Mouse (Mus musculus): Measurements from ENCODE around the gene Mpst.

Gene Mpst

DNA sequence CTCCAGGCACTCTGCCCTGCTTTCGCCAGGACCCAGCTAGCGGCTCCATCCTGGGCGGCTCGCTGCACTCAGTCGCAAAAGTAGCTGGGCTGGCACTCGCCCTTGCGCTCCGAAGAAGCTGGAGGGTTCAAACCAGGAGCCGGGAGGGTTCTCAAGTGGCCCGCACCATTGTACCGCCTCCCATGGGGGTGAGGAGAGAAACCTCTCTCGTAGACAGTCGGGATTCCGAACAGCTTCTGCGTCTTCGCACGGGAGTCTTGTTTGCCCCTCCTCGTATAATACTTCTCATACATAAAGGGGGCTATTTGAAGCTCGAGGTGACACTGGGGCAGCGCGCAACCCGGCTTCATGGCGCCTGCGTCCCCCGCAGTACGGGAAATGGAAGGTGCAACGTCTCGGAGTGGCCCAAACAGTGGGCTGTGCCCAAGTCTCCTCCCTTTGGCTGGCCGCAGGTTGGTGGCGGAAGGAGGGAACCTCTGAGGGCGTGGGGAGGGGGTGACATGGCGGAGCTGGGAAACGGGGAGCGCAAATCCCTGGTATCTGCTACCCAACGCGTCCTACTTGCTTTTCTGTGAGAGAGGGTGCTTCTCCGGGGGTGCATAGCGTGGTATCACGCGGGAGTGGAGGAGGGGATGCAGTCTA is at the start of gene Mpst:
Gene Mpst (plus strand): TSS at position 124 of the 642 bp plus-strand sequence.
- peak; percentile 91 to 96 for DNase-seq (ENCODE audit: low spot score in 2 of 2)

DNA sequence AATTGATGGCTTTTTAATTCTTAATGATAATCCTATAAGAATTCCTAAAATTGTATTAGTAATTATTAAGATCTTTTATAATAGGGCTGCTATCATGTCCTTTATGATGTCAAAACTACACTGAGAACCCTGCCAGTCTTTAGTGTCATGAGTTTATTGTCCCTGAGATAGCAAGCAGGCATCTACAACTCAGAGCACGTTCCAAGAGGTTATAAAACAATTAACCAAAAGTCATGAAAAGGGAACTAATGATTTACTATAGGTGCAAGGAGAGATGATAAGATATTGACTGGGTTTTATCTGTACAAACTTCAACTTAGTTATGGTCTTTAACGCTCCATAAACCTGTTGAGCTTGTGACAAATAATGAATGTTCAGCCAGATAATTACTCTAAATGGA is 40.3 kb upstream of the Mpst start:
- no peak for DNase-seq (ENCODE audit: low spot score in 2 of 2)

DNA sequence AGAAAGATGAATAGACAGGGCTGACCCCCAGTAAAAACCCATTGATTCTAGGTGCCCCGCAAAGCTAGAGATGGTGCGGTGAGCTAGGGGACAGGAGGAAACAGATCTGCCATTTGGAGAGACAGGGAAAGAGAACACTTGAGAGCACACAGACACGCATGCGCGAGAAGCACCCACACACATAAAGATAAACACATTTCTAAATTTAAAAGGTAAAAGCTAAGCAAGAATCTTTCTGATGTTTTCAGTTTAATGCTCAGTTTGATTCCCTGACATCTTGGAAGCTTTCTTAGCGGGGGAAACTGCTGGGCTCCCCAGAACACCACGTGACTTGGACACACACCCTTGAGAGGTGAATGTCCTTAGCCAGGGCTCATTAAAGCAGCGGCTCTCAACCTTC is 39.3 kb upstream of the Mpst start:
- no peak for DNase-seq (ENCODE audit: low spot score in 2 of 2)

DNA sequence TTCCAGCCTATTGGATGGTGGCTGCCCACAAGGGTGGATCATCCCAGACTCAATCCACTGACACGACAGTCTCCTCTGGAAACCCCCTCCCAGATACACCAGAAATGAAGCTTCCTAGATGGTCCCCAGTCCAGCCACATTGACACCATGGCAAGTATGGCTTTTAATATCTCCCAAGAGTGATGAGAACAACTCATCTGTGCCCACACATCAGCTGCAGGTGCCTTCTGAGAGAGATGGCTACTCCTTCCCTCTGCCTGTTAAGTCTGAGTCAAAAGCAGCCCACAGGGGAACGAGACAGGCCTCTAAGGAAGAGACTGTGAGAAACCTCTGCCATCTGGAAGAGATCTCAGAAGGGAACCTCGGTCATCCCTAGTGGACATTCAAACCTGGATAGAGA is 38.4 kb upstream of the Mpst start:
- no peak for DNase-seq (ENCODE audit: low spot score in 2 of 2)

DNA sequence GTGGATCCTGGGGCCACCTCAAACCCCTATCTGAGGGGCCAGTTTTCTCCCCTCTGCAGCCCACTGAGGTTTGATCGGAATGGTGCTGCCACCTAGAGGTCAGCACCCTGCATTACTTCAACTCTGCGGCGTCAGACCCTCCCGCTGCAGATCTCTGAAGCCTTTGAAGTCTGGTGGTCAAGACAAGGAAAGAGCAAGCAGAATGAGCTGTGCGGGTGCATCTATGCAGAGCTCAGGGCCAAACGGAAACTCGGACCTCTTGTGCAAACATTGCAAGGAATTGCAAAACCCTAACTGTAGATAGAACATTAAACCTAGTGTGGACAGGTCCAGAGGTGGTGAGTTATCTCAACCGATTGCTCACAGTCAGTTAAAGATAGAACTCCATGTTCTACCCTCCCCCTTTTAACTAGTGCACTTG is 37.3 kb upstream of the Mpst start:
- DNase-seq (ENCODE audit: low spot score in 2 of 2): peak; percentile 50 to 66

DNA sequence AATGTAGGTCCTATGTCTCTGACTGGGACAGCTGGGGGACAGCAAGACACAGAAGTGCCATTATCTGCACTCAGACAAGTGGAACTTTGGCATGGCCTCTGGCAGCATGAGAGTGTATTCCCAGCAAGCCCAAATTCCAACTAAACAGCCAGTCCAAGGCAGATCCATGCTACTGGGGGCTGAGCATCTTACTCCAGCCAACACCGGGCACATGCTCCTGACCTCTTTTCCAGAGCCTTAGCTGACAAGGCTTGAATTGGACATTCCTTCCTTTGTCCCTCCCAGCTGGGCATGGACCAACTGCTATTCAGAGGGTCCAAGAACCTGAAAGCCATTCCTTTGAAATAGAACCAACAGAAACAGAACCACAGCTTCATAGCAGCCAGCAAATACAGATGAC is 36.6 kb upstream of the Mpst start:
- DNase-seq (ENCODE audit: low spot score in 2 of 2): no peak

DNA sequence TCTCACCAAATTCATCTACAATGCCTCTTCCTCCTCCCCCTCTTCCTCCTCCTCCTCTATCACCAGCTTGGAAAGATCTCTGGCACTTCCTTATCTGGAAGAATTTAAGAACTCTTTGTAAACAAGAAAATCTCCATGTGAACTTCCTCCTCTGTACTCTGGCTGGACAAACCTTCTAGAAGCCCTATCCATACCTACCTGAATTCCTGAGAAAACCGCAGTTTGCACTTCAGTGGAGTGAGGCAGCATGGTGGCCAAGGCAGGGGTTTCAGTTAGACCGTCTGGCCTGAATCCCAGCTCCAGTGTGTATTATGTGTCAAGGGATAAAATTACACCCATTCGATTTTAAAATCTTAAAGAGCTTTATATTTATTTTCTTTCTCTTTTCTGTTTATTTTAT is 33.4 kb upstream of the Mpst start:
- DNase-seq (ENCODE audit: low spot score in 2 of 2): no peak

DNA sequence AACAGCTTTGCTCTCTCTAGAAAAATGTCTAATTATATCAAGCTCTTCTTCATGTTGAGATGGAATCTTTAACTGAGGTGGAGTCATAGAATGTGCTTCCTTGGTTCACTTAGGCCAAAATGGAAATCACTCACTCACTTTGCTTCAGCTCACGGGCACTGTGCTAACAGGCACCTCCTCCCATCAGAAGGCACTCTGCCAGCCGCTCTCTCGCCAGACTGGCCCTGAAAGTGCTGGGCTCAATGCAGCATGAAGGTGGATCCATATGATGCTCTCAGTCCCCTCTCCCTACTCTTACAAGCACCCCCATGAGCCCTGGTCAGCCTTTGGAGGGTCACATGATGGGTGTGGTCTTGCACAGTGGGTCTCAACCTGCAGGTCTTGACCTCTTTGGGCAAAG is 32.0 kb upstream of the Mpst start:
- no peak for DNase-seq (ENCODE audit: low spot score in 2 of 2)

DNA sequence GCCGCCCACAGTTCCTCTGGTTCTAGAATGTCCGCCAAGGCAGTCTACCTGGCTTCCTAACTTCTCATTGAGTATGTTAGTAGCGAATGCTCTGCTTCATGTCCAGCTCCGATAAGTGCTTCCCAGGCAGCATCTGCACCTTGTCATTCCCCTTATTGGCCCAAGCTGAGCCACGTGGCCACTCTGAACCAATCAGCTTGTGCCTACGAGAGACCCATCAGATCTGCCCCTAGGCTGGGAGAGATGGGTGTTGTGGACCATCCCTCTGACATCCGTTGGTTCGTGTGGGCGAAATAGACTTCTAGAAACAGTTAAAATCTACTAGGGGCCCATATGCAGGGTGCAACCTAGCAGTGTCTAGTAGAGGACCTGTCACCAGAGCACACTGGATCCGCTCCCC is 28.4 kb upstream of the Mpst start:
- no peak for DNase-seq (ENCODE audit: low spot score in 2 of 2)

DNA sequence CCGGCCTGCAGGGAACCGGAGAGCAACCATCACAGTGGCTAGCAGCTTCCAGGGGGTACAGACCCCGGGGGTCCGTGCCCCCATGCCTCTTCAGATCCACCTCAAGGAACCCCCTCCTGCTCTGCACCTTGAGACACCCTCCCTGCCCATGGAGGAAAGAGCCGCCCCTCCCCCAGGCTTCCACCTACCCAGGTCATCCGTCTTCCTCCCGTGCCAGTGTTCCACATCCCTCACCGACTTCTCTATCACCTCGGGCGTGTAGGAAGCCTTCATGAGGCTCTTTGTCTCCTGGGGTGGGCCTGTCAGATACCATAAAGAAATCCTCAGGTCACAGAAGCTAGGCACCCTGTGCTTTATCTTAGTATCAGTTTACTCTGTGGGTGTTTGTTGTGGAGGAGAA is 27.7 kb upstream of the Mpst start:
- no peak for DNase-seq (ENCODE audit: low spot score in 2 of 2)

DNA sequence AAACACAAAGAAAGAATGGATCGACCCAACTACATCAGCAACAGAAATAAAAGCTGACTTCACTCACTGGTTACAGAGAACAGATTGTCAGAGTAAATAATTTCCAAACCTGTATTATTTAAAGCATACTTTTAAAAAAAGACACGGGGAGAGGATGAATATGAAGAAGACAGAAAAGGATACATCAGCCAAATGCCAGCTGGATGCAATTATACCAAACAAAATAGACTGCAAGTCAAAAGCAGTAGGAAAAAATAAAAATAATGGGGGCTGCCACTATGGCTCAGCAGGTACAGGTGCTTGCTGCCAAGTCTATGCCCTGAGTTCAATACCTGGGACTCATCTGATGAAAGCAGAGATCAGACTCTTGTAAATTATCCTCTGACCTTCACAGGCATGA is 26.0 kb upstream of the Mpst start:
- no peak for DNase-seq (ENCODE audit: low spot score in 2 of 2)

DNA sequence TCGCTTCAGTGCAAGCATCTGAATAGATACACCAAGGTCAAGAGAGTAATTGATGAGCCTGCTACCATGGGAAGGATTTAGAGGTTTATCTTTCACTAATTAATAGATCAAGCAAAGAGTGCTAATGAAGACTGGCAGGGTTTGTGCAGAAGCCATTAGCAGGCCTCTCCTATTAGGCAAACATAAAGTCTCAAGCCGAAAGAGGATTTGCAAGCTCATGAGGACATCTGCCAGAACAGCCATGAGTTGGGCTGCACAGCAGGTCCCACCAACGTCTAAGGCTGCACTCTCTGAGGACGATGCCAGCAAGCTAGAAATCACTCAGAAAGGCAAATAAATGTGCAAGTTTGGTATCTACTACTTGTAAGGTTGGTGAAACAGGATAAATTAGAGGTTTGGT is 25.5 kb upstream of the Mpst start:
- DNase-seq (ENCODE audit: low spot score in 2 of 2): no peak

DNA sequence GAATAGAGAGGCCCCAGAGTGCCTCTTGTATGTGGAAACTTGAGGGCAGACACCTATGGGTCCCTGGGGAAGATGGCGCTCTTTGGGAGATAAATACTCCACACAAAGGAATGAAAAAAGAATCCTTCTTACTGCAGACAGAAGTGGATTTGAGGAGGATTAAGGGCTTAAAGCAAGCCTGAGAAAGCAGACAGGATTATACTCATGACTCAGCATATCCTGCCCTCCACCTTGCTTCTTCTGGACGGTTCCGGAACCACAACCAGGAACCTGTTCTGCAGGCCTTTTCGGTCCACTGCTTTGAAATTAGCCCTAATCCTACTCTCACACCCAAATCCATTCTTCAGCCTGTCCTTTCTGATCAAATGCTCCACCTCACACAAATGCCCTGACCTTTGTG is 24.1 kb upstream of the Mpst start:
- no peak for DNase-seq (ENCODE audit: low spot score in 2 of 2)

DNA sequence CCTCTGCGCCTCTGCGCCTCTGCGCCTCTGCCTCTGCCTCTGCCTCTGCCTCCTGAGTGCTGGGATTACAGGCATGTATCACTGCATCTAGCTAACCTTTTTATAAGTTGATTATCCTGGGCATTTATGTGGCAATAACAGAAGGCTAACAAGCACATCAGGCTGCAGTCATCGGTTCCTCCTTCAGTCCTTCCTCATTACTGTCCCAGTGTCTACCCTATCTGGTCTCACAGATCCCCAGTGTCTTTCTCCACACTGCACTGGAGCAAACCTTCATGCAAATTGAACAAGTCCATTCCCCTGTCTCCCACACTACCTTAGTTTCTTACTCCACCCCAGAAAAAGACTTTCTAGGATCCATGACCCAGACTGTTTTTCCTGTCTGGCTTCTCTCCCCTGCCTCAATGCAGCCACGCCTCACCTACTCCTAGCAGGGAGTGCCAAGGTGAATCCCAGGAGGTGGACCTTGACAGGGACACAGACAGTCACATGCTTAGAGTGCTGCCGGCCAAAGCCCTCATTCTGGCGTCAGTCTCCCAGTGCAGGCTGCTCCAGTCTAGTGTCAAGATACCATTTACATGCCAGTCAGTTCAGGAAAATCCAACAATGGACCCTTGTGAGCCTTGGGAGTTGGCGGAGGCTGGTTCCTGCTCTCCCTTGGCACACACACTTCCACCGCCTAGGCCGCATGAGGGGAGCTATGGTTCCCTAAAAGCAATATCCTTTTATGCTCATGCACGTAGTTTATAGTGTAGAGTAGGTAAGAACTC is 22.6 kb upstream of the Mpst start:
- no peak for DNase-seq (ENCODE audit: low spot score in 2 of 2)

DNA sequence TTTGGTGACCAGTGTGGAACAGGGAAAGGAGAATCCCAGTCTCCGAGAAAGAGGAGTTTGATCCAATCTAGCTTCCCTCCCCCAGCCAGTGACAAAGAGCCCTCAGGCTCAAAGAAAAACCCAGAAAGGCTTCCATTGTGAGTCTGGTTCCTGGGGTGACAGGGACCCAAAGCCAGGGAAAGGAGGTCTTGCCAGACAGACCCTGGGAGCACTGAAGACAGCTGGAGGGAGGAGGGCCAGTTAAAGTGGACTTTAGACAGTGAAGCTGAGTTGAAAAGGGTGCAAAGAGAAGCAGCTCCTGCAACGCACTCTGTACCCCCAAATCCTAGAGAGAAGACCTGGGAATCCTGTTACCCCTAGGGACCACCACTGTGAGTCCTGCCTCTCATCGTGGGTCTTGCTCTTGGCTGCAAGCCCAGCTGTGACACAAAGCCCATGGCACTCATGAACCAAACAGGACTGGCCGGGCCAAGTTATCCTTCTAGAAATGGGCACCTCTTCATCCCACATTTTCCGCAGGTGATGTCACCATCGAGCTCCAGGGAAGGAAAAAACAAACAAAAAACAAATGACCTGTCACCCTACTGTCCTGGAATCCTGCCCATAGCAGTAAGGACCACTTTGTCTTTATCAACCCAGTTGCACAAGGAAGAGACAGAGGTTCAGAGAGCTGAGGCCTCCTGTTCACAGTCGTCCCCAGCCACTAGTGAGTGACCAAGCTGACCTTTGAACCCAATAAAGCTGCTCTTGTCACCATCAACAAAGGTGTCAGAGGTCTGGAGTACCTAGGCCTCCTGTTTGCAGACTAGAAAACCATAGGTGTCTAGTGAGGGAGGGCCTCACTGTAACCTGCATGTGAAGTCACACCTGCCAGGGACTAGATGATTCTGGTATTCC is 21.7 kb upstream of the Mpst start:
- DNase-seq (ENCODE audit: low spot score in 2 of 2): no peak

DNA sequence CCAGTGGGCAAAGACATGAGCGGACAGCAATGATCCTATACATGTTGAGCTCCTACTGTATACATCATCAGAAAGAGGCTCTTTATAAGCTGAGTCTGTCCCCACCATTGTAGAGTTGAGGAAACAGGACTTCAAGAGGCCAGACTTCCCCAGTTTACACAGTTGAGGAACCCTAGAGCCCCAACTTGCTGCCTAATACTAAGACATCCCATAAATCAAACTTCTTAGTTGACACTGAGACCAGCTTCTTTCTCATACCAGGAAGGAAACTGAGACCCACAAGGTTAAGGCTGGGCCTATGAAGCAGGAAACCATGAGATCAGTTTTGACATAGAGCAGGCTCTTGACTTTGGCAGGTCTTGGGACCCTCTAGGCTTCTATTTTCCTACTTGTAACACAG is 20.7 kb upstream of the Mpst start:
- DNase-seq (ENCODE audit: low spot score in 2 of 2): no peak

DNA sequence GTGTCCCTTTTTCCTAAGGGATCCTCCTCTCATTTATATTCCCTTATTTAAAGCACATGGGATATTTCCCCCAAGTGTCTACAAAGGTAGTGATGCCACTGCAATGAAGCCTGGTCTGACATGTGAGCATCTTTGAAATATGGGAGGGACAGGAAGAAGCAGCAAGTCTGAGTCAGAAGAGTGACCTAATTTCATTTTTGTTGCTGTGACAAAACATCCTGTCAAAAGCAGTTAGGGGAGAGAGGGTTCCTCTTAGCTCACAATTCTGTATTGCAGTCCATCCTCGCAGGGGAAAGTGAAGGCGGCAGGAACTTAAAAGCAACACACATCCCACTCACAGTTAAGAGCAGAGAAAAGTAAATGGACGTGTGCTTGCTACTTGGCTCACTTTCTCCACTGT is 15.4 kb upstream of the Mpst start:
- no peak for DNase-seq (ENCODE audit: low spot score in 2 of 2)

DNA sequence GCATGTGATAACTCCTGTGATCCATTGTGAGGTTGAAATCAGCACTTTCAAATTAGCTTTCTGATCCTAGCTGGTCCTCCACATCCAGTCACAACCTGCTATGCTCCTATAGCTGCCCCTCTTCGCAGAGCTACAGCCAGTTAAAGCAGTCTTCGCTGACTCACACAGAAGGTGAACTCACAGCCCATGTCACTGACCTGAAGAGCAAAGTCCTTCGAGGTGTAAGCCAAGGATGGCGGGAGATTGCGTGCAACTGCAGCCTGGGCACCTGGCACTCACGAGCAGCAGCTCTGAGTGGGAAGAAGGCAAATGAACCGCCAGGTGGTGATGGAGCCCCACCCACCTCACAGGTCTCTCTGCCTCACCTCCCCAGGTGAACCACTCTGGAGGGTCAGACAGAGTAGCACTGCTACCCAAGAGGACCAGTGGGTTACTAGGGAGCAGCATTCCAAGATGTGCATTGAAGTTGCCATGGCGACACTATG is 10.7 kb upstream of the Mpst start, which contains the start of gene Tex33:
Gene Tex33 (minus strand): TSS at position 435 of the 485 bp plus-strand sequence.
- DNase-seq (ENCODE audit: low spot score in 2 of 2): no peak

DNA sequence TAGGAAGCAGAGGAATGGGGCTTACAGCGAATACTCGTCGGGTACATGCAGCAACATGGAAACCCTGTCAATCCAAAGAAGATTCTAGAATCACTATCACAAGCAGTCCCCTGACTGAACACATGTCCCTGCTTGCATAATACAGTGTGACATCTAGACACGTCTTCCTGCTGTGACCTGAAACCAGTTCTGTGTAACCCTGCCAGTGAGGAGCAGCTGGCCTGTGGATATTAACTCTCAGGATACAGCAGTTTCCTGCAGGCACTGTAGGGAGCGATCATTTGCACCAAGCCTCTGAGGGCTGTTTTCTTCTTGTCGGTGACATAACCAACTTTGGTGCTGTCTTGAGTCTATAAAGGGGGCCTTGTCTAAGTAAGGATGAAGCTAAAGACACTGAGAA is 4.9 kb upstream of the Mpst start:
- no peak for DNase-seq (ENCODE audit: low spot score in 2 of 2)

DNA sequence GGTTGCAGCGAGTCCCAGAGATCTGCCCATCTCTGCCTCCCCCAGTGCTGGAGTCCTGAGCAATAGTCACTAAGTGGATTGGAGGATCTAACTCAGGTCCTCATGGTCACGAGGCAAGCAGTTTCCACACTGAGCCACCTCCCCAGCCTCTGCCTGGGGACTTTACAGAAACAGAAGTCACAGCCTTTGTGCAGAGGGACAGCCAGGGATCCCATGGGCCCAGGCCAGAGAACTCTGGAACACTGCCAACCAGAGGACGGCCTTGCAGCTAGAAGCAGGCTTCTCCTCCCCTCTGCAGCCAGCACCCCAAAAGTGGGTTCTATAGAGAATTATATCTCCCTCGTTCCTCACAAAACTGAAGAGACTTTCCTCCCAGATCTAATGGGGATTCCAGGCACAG is 4.3 kb upstream of the Mpst start:
- peak; percentile 24 to 50 for DNase-seq (ENCODE audit: low spot score in 2 of 2)

DNA sequence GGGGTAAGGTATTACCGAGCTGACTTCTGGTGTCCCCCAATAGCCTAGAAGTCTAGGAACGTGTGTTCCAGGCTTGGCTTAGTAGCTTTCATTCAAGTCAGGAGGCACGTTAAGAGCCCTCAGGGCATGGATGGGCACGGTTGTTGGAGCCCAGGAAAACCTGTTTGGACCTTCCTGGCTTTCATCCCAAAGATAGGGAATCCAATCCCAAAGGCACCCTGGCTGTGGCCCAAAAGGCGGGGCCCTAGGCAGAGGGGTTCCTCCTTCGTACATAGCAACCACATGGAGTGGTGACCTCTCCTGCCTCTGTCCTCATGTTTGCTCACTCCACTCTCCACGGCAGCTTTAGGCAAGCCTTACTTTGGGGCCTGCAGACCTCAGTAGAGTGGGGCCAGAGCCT is 3.8 kb upstream of the Mpst start:
- DNase-seq (ENCODE audit: low spot score in 2 of 2): no peak

DNA sequence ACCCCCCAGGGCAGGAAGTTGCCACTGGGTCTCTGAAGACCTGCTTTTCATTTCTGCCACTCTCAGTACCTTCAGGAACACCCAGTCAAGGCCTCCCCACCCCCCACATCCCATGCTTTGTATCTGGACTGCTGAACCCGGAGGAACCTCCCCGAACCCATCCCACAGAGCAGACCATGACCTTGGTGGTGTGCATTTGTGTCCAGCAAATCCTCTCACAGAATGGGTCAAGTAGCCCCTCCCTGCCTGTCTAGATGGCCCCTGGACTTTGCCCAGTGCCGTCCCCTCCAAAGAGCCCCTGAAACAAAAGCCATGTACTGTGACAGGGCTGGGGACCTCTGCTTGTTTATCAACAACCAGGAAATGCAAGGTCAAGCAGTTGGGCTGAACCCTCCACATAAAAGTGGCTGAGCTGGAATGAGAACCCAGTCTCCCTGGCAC is 2.9 kb upstream of the Mpst start:
- DNase-seq (ENCODE audit: low spot score in 2 of 2): peak; percentile 18 to 43
